Mouse (Mus musculus): ENCODE measurements around the gene Tmem29. TPM values are rescaled to one million over a fixed set of nuclear protein-coding genes. Genes with fewer than 3 reads are reported as not detected.

Tmem29 gene
- polyA plus RNA-seq, 1 experiment from 2014 or later, result 39.0 TPM

- no peak for TF ChIP-seq CTCF (IDR thresholded peaks at IDR 0.05; ENCODE audit: low read depth)
- H3K9ac ChIP-seq (ENCODE audit: low read depth, low read length), result no peak overlapping the region
- H3K4me3 ChIP-seq (replicated peaks; ENCODE audit: low read depth, low read length), result no peak overlapping the region
- ATAC-seq (replicated peaks; ENCODE audit: low FRiP score, low read depth) (no peak), DNase-seq (ENCODE audit: low spot score) (no peak)
- no peaks in the 10 kb centered on the region for H3K9me3 ChIP-seq (replicated peaks; ENCODE audit: low read length)
- H3K27ac ChIP-seq, result no peak overlapping the region
- no peaks in the 10 kb centered on the region for H3K27me3 ChIP-seq (ENCODE audit: insufficient read depth, low read length)
- 91% methylated on average over 2 of the region's 2 CpGs for WGBS
- no peak overlapping the region for H3K4me2 ChIP-seq (ENCODE audit: low read length)
- no peaks in the 10 kb centered on the region for H3K36me3 ChIP-seq (ENCODE audit: insufficient read depth, low read length)
- H3K4me1 ChIP-seq (replicated peaks; ENCODE audit: insufficient read depth, low read length), result no peaks in the 10 kb centered on the region
Measured at GRCm38 (mm10) chrX:150436373-150436772, 22.6 kb downstream of the Tmem29 start.

GRCm38 (mm10) chrX:150435367-150435766, 23.6 kb downstream of the Tmem29 start:
- no peaks in the 10 kb centered on the region for H3K9me3 ChIP-seq (replicated peaks; ENCODE audit: low read length)
- H3K36me3 ChIP-seq (ENCODE audit: insufficient read depth, low read length), result no peaks in the 10 kb centered on the region
- H3K9ac ChIP-seq (ENCODE audit: low read depth, low read length), result no peak overlapping the region
- ATAC-seq (replicated peaks; ENCODE audit: low FRiP score, low read depth) (no peak), DNase-seq (ENCODE audit: low spot score) (no peak)
- no peaks in the 10 kb centered on the region for H3K4me1 ChIP-seq (replicated peaks; ENCODE audit: insufficient read depth, low read length)
- WGBS, result 84% methylated on average over 7 of the region's 7 CpGs
- TF ChIP-seq CTCF (IDR thresholded peaks at IDR 0.05; ENCODE audit: low read depth), result no peak
- no peak overlapping the region for H3K4me3 ChIP-seq (replicated peaks; ENCODE audit: low read depth, low read length)
- no peak overlapping the region for H3K4me2 ChIP-seq (ENCODE audit: low read length)
- no peak overlapping the region for H3K27ac ChIP-seq
- H3K27me3 ChIP-seq (ENCODE audit: insufficient read depth, low read length), result no peaks in the 10 kb centered on the region

- ATAC-seq (replicated peaks; ENCODE audit: low FRiP score, low read depth) (no peak), DNase-seq (ENCODE audit: low spot score) (no peak)
- 95% methylated on average over 4 of the region's 4 CpGs for WGBS
- H3K4me3 ChIP-seq (replicated peaks; ENCODE audit: low read depth, low read length), result no peak overlapping the region
- no peaks in the 10 kb centered on the region for H3K36me3 ChIP-seq (ENCODE audit: insufficient read depth, low read length)
- H3K4me2 ChIP-seq (ENCODE audit: low read length), result no peak overlapping the region
- no peak for TF ChIP-seq CTCF (IDR thresholded peaks at IDR 0.05; ENCODE audit: low read depth)
- no peaks in the 10 kb centered on the region for H3K9me3 ChIP-seq (replicated peaks; ENCODE audit: low read length)
- no peaks in the 10 kb centered on the region for H3K4me1 ChIP-seq (replicated peaks; ENCODE audit: insufficient read depth, low read length)
- H3K27ac ChIP-seq, result no peak overlapping the region
- no peak overlapping the region for H3K9ac ChIP-seq (ENCODE audit: low read depth, low read length)
- no peaks in the 10 kb centered on the region for H3K27me3 ChIP-seq (ENCODE audit: insufficient read depth, low read length)
Measured at GRCm38 (mm10) chrX:150413505-150413904, 45.4 kb downstream of the Tmem29 start.

Other genes with a start within 250 kb of the Tmem29 start
- 12.6 and 12.7 TPM in 2 replicates for gene Alas2, start 88.2 kb upstream of the Tmem29 start, polyA plus RNA-seq (2015; fragmentation: Nextera tagmentation; extraction: Ambion mirVana)
- 2.8 and 3.9 TPM in 2 replicates for gene Pfkfb1, start 129.1 kb upstream of the Tmem29 start, polyA plus RNA-seq (2015; fragmentation: Nextera tagmentation; extraction: Ambion mirVana)
- gene Apex2, start 130.7 kb upstream of the Tmem29 start, polyA plus RNA-seq (2015; fragmentation: Nextera tagmentation; extraction: Ambion mirVana), result 12.6 and 12.9 TPM in 2 replicates
- 8.4 and 9.1 TPM in 2 replicates for gene Tro, start 198.4 kb upstream of the Tmem29 start, polyA plus RNA-seq (2015; fragmentation: Nextera tagmentation; extraction: Ambion mirVana)